Mouse (Mus musculus): Measurements from ENCODE around the gene Tent5c.

GRCm38 (mm10) chr3:100496081-100496480, 7.0 kb upstream of the Tent5c start:
- no peak for TF ChIP-seq POLR2A (IDR thresholded peaks at IDR 0.05; ENCODE audit: control insufficient read depth, low read depth, low read length)
- no peak for TF ChIP-seq CTCF (IDR thresholded peaks at IDR 0.05; ENCODE audit: control insufficient read depth, insufficient read depth, insufficient replicate concordance, low read depth, low read length)
